Mouse (Mus musculus) urinary bladder, postnatal 25 days (tissue): Measurements from ENCODE around the gene Cilp.

ENCODE experiments used
- DNase-seq: peaks from one replicate; pipeline ENCODE4 v3.0.0; 2022; ENCODE audit warnings: low spot score

Gene Cilp

DNA sequence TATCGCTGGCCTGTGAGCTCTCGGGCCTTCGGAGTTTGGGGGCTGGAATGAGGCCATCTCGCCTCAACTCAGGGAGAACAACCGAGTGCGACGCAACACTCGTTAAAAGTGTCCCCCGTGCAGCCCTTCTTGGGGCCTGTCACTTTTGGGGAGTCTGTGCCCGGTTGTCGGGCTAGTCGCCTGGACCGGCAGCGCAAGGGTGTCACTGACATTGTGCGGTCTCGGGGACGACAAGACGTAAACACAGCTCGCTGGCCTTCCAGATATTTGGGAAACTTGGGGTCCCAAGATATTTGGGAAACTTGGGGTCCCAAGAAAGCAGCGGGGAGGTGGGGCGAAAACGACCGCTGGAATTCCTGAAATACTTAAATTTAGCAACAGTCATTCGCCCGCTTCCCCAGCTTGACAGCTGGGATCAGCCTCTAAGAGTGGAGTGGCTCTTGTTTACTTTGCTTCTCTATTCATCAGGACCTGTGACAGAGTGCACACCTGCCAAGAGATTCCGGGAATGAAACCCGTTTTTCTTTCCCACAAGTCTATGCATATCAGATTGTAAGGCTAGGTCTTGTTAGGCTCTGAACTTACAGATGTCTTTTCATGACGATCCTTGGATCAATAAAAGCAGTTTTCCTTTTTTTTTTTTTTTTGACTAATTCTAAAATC, 29.9 kb downstream of the Cilp start:
- DNase-seq, result no peak

DNA sequence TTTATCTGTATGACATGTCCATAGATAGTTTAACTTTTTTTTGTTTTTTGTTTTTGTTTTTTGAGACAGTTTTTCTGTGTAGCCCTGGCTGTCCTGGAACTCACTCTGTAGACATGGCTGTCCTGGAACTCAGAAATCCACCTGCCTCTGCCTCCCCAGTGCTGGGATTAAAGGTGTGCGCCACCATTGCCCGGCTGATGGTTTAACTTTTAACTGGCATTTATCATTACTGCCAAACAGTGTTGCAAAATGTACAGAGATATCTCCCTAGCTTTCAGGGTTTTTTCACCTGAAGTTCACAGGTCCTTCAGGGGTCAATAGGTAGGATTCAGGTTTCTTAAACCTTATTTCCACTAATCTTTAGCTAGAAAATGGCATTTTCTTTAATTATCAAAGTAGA, 32.1 kb downstream of the Cilp start:
- DNase-seq, result no peak

DNA sequence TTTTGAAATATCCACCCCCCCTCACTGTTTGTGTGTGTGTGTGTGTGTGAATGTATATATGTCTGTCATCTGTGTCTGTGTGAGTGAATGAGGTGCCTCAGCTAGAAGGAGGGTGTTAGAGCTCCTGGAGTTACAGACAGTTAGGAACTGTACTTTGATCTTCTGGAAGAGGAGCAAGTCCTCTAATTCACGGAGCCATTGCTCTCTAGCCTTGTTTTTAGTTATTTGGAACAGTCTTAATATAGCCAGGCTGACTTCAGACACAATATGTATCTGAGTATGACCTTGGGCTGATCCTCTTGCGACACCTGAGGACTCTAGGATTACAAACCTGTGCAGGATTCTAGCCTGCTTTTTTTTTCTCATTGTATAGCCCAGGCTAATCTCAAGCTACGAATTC, 33.8 kb downstream of the Cilp start:
- DNase-seq, result no peak

DNA sequence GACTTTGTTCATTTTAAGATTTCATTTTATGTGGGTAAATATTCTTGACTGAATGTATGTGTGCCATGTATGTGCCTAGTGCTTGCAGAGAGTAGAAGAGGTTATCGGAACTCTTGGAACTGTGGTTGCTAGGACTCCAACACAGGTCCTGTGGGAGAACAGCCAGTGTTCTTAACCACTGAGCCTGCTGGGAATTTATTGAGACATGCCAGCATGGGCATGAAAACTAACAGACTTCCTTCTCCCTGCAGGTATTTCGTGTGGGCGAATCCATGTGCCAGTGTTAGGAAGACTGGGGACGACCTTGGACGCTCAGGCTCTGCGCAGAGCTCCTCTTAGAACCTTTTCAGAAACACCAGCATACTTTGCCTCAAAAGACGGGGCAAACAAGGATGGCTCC, 34.7 kb downstream of the Cilp start:
- DNase-seq, result no peak

DNA sequence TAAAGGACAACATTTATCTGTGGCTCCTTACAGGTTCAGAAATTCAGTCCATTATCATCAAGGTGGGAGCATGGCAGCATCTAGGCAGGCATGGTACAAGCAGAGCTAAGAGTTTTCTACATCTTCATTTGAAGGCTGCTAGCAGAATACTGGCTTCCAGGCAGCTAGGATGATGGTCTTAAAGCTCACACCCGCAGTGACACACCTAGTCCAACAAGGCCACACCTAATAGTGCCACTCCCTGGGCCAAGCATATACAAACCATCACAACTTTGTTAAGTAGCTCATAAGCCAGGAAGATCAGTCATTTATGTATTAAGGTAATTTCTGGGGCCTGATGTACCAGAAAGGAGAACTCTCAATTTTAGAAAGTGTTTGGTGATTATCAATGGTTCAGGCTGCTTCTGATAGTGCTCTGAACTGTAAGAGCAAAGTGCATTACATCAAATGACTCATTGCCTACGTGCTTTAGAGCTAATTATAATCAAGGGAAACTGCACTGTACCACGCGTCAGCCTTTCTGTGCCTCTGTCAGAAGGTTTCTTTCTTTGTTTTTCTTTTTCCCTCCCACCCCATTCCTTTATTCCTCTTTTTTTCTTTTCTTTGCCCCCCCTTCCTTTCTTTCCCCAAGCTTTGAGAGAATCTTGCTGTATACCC, 37.5 kb downstream of the Cilp start:
- no peak for DNase-seq

DNA sequence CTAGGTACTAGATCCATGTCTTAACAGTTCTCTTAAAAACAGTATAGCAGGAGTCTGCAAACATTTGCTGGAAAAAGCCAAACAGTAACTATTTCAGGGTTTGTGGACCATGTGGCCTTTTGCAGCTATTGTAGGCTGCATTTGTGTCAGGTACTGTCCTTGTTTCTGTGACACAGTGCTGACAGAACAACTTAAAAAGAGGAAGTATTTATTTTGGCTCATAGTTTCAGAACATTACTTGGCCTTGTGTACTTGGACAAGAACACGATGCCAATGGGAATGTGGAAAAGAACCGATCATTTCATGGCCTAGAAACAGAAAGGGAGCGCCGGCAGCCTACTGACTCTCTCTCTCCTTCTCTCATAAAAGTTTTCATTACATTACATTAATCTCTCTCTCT, 38.6 kb downstream of the Cilp start:
- no peak for DNase-seq

DNA sequence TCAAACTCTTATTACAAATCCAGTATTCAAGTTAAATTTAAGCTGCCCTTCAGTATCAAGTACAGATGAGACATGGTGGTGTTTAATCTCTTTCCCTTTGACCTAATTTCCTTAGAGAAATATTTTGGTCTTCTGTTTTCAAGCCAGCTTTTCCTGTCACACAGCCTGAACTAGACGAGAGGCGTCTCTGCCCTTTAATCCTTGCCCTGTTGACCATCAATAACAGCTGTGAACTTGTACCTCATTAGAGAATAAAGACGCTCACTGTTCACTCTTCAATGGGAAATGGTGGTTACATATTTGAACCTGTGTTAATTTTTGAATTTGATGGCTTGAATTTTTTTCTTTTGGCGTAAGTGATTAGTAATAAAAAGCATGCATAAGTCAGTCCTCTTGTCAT, 39.3 kb downstream of the Cilp start:
- DNase-seq, result no peak

DNA sequence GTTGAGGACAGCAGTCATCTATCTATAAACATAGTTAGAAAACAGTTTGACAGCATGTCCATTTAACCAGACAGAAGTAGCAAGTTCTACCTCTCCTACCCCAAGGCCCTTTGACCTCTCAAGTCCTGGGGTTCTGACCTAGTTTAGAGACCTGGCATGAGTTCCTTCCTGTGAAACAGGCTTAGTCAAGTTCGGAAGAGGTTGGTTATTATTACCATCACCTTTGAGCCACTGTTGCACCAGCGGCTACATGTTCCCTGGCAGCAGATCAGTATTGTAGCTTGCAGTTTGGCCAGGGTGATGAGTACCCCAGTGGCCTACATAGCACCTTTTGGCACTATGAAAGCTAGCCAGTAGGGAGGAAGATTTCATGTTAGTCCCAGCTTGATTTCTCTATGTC, 41.7 kb downstream of the Cilp start:
- DNase-seq, result no peak

DNA sequence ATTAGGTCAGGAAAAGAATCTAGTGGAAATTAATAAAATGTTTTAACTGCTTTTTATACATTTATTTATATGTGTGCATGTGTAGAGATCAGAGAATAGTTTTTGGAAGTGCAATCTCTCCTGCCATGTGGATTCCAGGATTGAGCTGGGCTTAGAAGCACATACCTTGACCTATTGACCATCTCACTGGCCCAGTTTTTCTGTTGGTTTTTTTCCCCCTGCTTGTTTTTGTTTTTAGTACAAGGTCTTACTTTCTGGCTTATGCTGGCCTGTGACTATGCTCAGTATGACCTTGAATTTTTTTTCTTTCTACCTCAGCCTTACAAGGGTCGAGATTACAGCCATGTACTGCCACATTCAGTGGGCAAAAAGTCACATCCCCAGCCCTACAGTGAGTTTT, 43.0 kb downstream of the Cilp start:
- DNase-seq, result no peak

DNA sequence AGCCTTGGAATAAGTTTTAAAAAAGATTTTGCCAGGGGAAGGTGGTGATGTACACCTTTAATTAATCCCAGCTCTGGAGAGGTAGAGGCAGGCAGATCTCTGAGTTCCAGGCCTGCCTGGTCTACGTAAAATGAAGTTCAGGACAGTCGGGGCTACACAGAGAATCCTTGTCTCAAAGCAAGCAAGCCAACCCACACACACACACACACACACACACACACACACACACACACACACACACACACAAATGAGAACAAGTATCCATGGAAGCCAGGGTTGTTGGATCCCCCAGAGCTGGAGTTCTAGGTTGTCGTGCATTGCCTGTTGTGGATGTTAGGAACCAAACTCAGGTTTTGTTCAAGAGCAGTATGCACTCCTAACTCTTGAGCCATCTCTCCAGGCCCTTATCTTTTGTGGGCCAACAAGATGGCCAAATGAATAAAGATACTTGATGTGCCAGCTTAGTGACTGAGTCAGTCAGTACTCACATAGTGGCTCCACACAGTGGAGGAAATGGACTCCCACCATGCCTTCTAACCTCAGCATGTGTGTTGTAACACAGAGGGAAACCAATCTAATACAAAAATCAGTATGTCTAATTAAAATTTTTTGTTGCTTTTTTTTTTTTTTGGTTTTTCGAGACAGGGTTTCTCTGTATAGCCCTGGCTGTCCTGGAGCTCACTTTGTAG, 47.8 kb downstream of the Cilp start:
- no peak for DNase-seq

DNA sequence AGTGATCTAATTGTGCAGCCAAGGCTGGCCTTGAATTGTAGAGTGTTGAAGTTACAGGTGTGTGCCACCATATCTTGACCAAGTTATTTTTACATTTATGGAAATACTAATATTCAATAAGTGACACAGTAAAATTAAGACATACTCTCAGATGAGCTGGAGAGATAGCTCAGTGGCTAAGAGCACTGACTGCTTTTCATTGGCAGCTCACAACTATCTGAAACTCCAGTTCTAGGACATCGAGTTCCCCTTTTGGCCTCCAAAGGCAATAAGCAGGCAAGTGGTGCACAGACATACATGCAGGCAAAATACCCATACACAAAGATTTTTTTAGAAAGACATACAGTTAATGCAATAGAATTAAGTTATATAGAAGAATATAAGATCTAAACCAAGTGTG, 48.9 kb downstream of the Cilp start:
- DNase-seq, result no peak

DNA sequence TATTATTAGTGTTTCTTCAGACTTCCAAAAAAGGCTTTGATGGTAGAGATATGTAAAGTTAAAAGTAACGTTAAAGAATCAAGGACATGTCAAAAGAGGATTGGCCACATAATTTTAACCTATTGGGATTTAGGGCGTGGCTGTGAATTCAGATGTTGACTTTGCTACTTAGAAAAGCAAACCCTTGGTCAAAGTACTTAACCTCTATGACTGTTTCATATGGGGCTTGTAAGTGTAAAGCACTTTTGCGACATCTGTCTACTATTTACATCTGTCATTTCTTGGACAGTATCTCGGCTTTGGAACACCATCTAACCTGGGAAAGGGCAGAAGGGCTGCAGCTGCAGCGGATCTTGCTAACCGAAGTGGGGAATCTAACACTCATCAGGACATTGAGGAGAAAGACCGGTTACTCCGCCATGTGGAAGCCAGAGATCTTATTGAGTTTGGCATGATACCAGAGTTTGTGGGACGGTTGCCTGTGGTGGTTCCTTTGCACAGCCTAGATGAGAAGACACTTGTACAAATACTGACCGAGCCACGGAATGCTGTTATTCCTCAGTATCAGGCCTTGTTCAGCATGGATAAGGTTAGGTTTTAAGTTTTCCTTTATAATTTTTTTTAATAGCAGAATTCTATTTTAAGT, 57.4 kb downstream of the Cilp start:
- DNase-seq, result no peak

DNA sequence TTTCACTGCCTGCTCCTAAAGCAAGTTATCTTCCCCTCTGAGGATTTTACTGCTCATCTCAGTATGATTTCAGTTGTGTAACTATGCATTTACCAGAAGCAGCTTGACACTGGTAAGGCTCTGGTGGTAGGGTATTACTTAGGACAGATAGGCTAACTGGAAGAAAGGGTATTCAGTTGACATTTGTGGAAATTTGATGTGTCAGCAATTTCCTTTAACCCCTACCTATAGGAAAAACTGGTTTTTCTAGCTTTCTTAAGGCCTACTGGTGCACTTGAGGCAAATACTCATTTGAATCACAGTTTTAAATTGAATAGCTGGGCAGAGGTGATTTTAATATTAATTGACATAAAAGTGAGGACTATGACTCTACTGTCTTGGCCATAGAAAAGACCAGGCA, 61.0 kb downstream of the Cilp start:
- no peak for DNase-seq

DNA sequence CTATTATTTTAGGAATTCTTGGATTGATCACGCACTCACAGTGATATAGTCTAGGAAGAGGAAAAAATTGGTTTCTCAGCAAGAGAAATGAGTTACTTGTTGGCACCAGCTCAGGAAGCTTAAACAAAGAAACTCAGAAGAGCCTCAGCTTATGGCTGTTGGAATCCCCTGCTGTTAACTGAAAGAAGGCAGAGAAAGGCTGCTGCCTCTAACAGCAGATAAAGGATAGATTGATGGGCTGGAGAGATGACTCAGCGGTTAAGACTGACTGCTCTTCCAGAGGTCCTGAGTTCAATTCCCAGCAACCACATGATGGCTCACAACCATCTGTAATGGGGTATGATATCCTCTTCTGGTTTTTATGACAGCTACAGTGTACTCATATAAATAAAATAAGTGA, 62.4 kb downstream of the Cilp start:
- DNase-seq, result no peak
